ENCODE assay signal across 20 mouse cellular contexts in the genomic region with DNA sequence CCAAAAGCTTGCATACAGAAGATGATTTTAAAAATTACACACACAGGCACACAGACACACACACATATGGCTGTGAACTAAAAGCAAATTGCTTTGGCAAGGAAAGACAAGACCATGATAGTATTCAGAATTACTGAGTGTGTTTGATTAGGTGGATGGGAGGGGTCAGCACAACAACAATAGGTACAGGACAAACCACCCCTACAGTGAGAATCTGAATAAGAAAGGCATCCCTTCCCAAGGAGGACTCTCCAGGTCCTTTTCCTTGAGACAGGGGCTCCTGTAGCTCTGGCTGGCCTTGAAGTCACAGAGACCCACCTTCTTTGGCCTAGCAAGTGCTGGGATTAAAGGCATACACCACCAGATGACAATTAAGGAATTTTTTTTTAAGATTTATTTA.
"Had no signal": no experiment of that assay in that cellular context is flagged by ENCODE, and none has a peak within 500 bp of the region (broad histone marks: within the 10 kb centered on the region; RNA-seq: fewer than 3 reads in every experiment).

No protein-coding gene starts in this region.

- H3K9ac ChIP-seq: lung, embryonic 14.5 days; midbrain, embryonic 13.5 days; midbrain, embryonic 15.5 days; neural tube, embryonic 13.5 days; neural tube, embryonic 15.5 days had no signal

- ATAC-seq: midbrain, embryonic 13.5 days; midbrain, embryonic 15.5 days had no signal

- H3K4me2 ChIP-seq: lung, embryonic 14.5 days; midbrain, embryonic 11.5 days; midbrain, embryonic 13.5 days; midbrain, embryonic 15.5 days; neural tube, embryonic 13.5 days; neural tube, embryonic 15.5 days had no signal

- H3K27ac ChIP-seq: macrophage; midbrain, embryonic 13.5 days; midbrain, embryonic 15.5 days; neural tube, embryonic 13.5 days; neural tube, embryonic 15.5 days had no signal

- H3K9me3 ChIP-seq: megakaryocyte, embryonic 14.5 days; midbrain, embryonic 13.5 days; midbrain, embryonic 15.5 days; neural tube, embryonic 13.5 days; neural tube, embryonic 15.5 days had no signal

- H3K4me3 ChIP-seq: megakaryocyte, embryonic 14.5 days; midbrain, embryonic 13.5 days; midbrain, embryonic 15.5 days; myocyte; neural tube, embryonic 13.5 days; neural tube, embryonic 15.5 days had no signal

- DNase-seq: lung, adult 18-20 months; lung, embryonic 14.5 days; lung, postnatal 10 days; lung, postnatal 36 days; retina, postnatal 1 day; right cerebral cortex, adult 18-20 months; right cerebral cortex, postnatal 25 days; right cerebral cortex, postnatal 4 days; spleen, adult 18-20 months; thymus, adult 18-20 months; thymus, postnatal 14 days; thymus, postnatal 36 days had no signal

- H3K27me3 ChIP-seq: megakaryocyte, embryonic 14.5 days; midbrain, embryonic 13.5 days; midbrain, embryonic 15.5 days; neural tube, embryonic 13.5 days; neural tube, embryonic 15.5 days had no signal

- H3K36me3 ChIP-seq: midbrain, embryonic 15.5 days; neural tube, embryonic 15.5 days had no signal

- H3K4me1 ChIP-seq: midbrain, embryonic 13.5 days; midbrain, embryonic 15.5 days; neural tube, embryonic 13.5 days; neural tube, embryonic 15.5 days had no signal
